Mouse (Mus musculus) MEL (cell line): ENCODE measurements around the gene Prr19. TPM values are rescaled to one million over a fixed set of nuclear protein-coding genes. Genes with fewer than 3 reads are reported as not detected.

Experiments used
- DNase-seq: peaks from one replicate; pipeline ENCODE4 v3.0.0; 2011; ENCODE audit warnings: low read depth, low spot score
- H3K27ac ChIP-seq: 2 replicates; pipeline ENCODE4 v1.5.1; 2012; ENCODE audit warnings: low read depth, mild to moderate bottlenecking, control low read depth, low read length, moderate library complexity; ENCODE audit not compliant: control insufficient read depth
- H3K27me3 ChIP-seq, 2 experiments: fragments of 150-350 bp in 1 of 2; sonication (generic) in 1 of 2; 2 replicates each; pipeline ENCODE4 v1.6.1; 2012; ENCODE audit warnings: low read length in 2 of 2, mild to moderate bottlenecking in 2 of 2, improper control_type of control experiment in 1 of 2, moderate library complexity in 1 of 2; ENCODE audit not compliant: insufficient read depth in 2 of 2, control insufficient read depth in 1 of 2
- H3K36me3 ChIP-seq, 2 experiments: 2 replicates each; pipeline ENCODE4 v1.6.1; 2012 to 2014; ENCODE audit warnings: low read length in 2 of 2, improper control_type of control experiment in 1 of 2, inconsistent platforms in 1 of 2, mild to moderate bottlenecking in 1 of 2; ENCODE audit not compliant: insufficient read depth in 2 of 2, control insufficient read depth in 1 of 2
- H3K4me1 ChIP-seq, 2 experiments: fragments of 150-350 bp in 1 of 2; sonication (generic) in 1 of 2; 2 replicates each; pipeline ENCODE4 v1.6.1; 2012; ENCODE audit warnings: low read length in 2 of 2, improper control_type of control experiment in 1 of 2, mild to moderate bottlenecking in 1 of 2; ENCODE audit not compliant: insufficient read depth in 2 of 2, control insufficient read depth in 1 of 2
- H3K4me3 ChIP-seq, 2 experiments: fragments of 150-350 bp in 1 of 2; sonication (generic) in 1 of 2; 2 replicates each; pipeline ENCODE4 v1.5.1; 2012; ENCODE audit warnings: low read depth in 2 of 2, low read length in 2 of 2, mild to moderate bottlenecking in 2 of 2, moderate library complexity in 2 of 2, control low read depth in 1 of 2, improper control_type of control experiment in 1 of 2; ENCODE audit not compliant: control insufficient read depth in 1 of 2, insufficient read depth in 1 of 2
- H3K79me2 ChIP-seq: 2 replicates; pipeline ENCODE4 v1.6.1; 2012; ENCODE audit warnings: mild to moderate bottlenecking, low read length, moderate library complexity; ENCODE audit not compliant: control insufficient read depth, poor library complexity, insufficient read depth
- H3K9ac ChIP-seq: 2 replicates; pipeline ENCODE4 v1.6.1; 2012; ENCODE audit warnings: low read depth, mild to moderate bottlenecking, control low read depth, low read length, moderate library complexity; ENCODE audit not compliant: control insufficient read depth, poor library complexity, severe bottlenecking
- H3K9me3 ChIP-seq: fragments of 150-350 bp; sonication (generic); replicated peaks from 2 replicates; pipeline ENCODE4 v1.6.1; 2012; ENCODE audit warnings: mild to moderate bottlenecking, low read length, improper control_type of control experiment, moderate library complexity; ENCODE audit not compliant: insufficient read depth
- BHLHE40 ChIP-seq: IDR thresholded peaks from 2 replicates; pipeline ENCODE4 v1.6.1; 2012; ENCODE audit warnings: low read depth, mild to moderate bottlenecking, inconsistent platforms, low read length, improper control_type of control experiment, borderline replicate concordance
- CHD1 ChIP-seq: IDR thresholded peaks from 2 replicates; pipeline ENCODE4 v1.6.1; 2012; ENCODE audit warnings: low read depth, mild to moderate bottlenecking, inconsistent platforms, low read length, improper control_type of control experiment
- CHD2 ChIP-seq: IDR thresholded peaks from 2 replicates; pipeline ENCODE4 v1.6.1; 2011; ENCODE audit warnings: low read length, improper control_type of control experiment
- CTCF ChIP-seq, 3 experiments: IDR thresholded peaks in 2 of 3; conservative IDR thresholded peaks in 1 of 3; 2 replicates each; pipeline ENCODE4 v1.5.1; 2011 to 2012; ENCODE audit warnings: low read length in 3 of 3, low read depth in 2 of 3, mild to moderate bottlenecking in 2 of 3, improper control_type of control experiment in 1 of 3, inconsistent platforms in 1 of 3, mixed read lengths in 1 of 3, moderate library complexity in 1 of 3; ENCODE audit not compliant: control insufficient read depth in 1 of 3, insufficient read depth in 1 of 3, poor library complexity in 1 of 3, severe bottlenecking in 1 of 3
- ELF1 ChIP-seq: IDR thresholded peaks from 2 replicates; pipeline ENCODE4 v1.6.1; 2014; ENCODE audit warnings: low read depth, mild to moderate bottlenecking, inconsistent platforms, low read length, improper control_type of control experiment, moderate library complexity
- EP300 ChIP-seq, 2 experiments: IDR thresholded peaks; 2 replicates each; pipeline ENCODE4 v1.6.1; 2011; ENCODE audit warnings: improper control_type of control experiment in 2 of 2, low read length in 2 of 2, low read depth in 1 of 2, mild to moderate bottlenecking in 1 of 2
- ETS1 ChIP-seq: IDR thresholded peaks from 2 replicates; pipeline ENCODE4 v1.6.1; 2012; ENCODE audit warnings: low read depth, mild to moderate bottlenecking, inconsistent platforms, low read length, improper control_type of control experiment, moderate library complexity
- JUND ChIP-seq: IDR thresholded peaks from 2 replicates; pipeline ENCODE4 v1.6.1; 2011; ENCODE audit warnings: low read depth, mild to moderate bottlenecking, improper control_type of control experiment, low read length
- MAX ChIP-seq: IDR thresholded peaks from 2 replicates; pipeline ENCODE4 v1.6.1; 2011; ENCODE audit warnings: low read length, improper control_type of control experiment
- MAZ ChIP-seq: IDR thresholded peaks from 2 replicates; pipeline ENCODE4 v1.6.1; 2012; ENCODE audit warnings: low read depth, mild to moderate bottlenecking, inconsistent platforms, low read length, improper control_type of control experiment
- MEF2A ChIP-seq: IDR thresholded peaks from 2 replicates; pipeline ENCODE4 v1.6.1; 2014; ENCODE audit warnings: low read depth, mild to moderate bottlenecking, inconsistent platforms, low read length, improper control_type of control experiment; ENCODE audit not compliant: poor library complexity, insufficient replicate concordance, severe bottlenecking; ENCODE audit errors: extremely low read depth
- MYB ChIP-seq: IDR thresholded peaks from 2 replicates; pipeline ENCODE4 v1.6.1; 2011; ENCODE audit warnings: mild to moderate bottlenecking, low read depth, low read length, improper control_type of control experiment
- NELFE ChIP-seq: IDR thresholded peaks from 2 replicates; pipeline ENCODE4 v1.6.1; 2011; ENCODE audit warnings: low read depth, low read length, improper control_type of control experiment
- NRF1 ChIP-seq: IDR thresholded peaks from 2 replicates; pipeline ENCODE4 v1.6.1; 2014; ENCODE audit warnings: low read depth, mild to moderate bottlenecking, inconsistent platforms, low read length, improper control_type of control experiment, moderate library complexity; ENCODE audit not compliant: poor library complexity, insufficient read depth, severe bottlenecking
- POLR2A ChIP-seq, 2 experiments: IDR thresholded peaks; 2 replicates each; pipeline ENCODE4 v1.6.1; 2011 to 2012; ENCODE audit warnings: low read length in 2 of 2, mild to moderate bottlenecking in 2 of 2, control low read depth in 1 of 2, improper control_type of control experiment in 1 of 2, low read depth in 1 of 2, moderate library complexity in 1 of 2; ENCODE audit not compliant: control insufficient read depth in 1 of 2, insufficient read depth in 1 of 2, poor library complexity in 1 of 2
- POLR2AphosphoS2 ChIP-seq: IDR thresholded peaks from 2 replicates; pipeline ENCODE4 v1.6.1; 2011; ENCODE audit warnings: low read length, improper control_type of control experiment
- POLR2AphosphoS5 ChIP-seq: IDR thresholded peaks from 2 replicates; pipeline ENCODE4 v1.6.1; 2012; ENCODE audit warnings: low read depth, borderline replicate concordance, mild to moderate bottlenecking, inconsistent platforms, low read length, moderate library complexity, mixed read lengths
- SIN3A ChIP-seq: IDR thresholded peaks from 2 replicates; pipeline ENCODE4 v1.6.1; 2012; ENCODE audit warnings: low read length, improper control_type of control experiment, inconsistent platforms
- SMC3 ChIP-seq: IDR thresholded peaks from 2 replicates; pipeline ENCODE4 v1.6.1; 2011; ENCODE audit warnings: low read depth, low read length, improper control_type of control experiment
- TBP ChIP-seq: IDR thresholded peaks from 2 replicates; pipeline ENCODE4 v1.8.0; 2011; ENCODE audit warnings: low read depth, low read length, improper control_type of control experiment
- USF1 ChIP-seq: IDR thresholded peaks from 2 replicates; pipeline ENCODE4 v1.6.1; 2014; ENCODE audit warnings: low read depth, mild to moderate bottlenecking, inconsistent platforms, low read length, improper control_type of control experiment, moderate library complexity
- USF2 ChIP-seq, 2 experiments: IDR thresholded peaks; 2 replicates each; pipeline ENCODE4 v1.6.1; 2011 to 2012; ENCODE audit warnings: improper control_type of control experiment in 2 of 2, low read length in 2 of 2, borderline replicate concordance in 1 of 2, inconsistent platforms in 1 of 2, low read depth in 1 of 2, mild to moderate bottlenecking in 1 of 2; ENCODE audit not compliant: insufficient read depth in 1 of 2
- ZC3H11A ChIP-seq: IDR thresholded peaks from 2 replicates; pipeline ENCODE4 v1.6.1; 2012; ENCODE audit warnings: low read depth, mild to moderate bottlenecking, inconsistent platforms, low read length, improper control_type of control experiment
- ZKSCAN1 ChIP-seq: IDR thresholded peaks from 2 replicates; pipeline ENCODE4 v1.6.1; 2012; ENCODE audit warnings: low read depth, mild to moderate bottlenecking, inconsistent platforms, low read length, improper control_type of control experiment, moderate library complexity
- ZMIZ1 ChIP-seq: IDR thresholded peaks from 2 replicates; pipeline ENCODE4 v1.6.1; 2012; ENCODE audit warnings: low read depth, mild to moderate bottlenecking, inconsistent platforms, low read length, improper control_type of control experiment, moderate library complexity
- ZNF384 ChIP-seq: IDR thresholded peaks from 2 replicates; pipeline ENCODE4 v1.6.1; 2012; ENCODE audit warnings: low read depth, mild to moderate bottlenecking, inconsistent platforms, low read length, improper control_type of control experiment
- polyA plus RNA-seq, 2 experiments: library from polyadenylated mRNA; stranded (reverse) in 1 of 2; unstranded in 1 of 2; fragments of >175 nt in 1 of 2; fragments of >200 nt in 1 of 2; gene quantifications; 2 replicates each; pipeline versions ENCODE4 v1.2.1 to v1.2.4; 2012; ENCODE audit warnings: low replicate concordance in 2 of 2, low read depth in 1 of 2; ENCODE audit not compliant: insufficient read length in 2 of 2, insufficient read depth in 1 of 2, missing spikeins in 1 of 2
- total RNA-seq: library from RNA; depleted of rRNA; stranded (reverse); fragments of 300-350 nt; gene quantifications from 2 replicates; pipeline ENCODE4 v1.2.3, GENCODE M21; 2012

Gene Prr19
- total and polyA plus RNA-seq, 3 experiments: 0.11 TPM; not detected in 2

DNA sequence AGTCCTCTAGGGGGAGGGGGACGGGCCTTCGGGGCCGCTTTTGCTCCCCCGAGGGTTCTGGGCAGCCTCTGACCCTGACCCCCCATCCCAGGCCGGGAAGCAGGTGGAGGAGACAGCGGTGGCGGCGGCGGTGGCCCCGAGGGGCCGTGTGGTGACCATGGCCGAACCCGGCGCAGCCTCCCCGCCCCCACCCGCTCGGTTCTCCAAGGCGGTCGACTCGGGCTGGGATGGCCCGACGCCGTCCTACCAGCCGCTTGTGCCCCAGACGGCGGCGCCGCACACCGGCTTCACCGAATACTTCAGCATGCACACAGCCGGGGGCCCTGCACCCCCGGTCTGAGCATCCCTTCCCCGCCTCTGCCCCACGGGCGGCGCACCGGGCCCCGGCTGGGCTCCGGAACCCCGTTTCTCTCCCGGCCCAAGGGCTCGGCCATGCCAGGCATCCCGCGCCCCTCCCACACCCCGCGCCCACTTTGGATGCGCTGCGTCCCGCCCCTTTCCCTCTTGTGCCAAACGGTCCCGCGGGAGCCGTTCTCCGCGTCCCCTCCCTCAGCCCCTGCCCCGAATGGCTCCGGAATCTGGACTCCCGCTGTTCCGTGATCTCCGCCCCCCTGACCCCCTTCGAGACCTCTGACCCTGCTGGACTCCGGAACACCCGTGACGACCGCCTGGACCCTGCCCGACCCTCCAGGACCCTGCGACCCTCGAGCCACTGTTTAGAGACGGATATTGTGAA lies 14.3 kb downstream of the Prr19 start:
- H3K9ac ChIP-seq: no peak overlapping the region
- H3K4me1 ChIP-seq: peaks cover 0 to 10% of the 10 kb centered on the region in 2 experiments; a peak in 2 of 4 replicates
- no peak for DNase-seq
- H3K9me3 ChIP-seq: no peaks in the 10 kb centered on the region
- no peak overlapping the region for H3K27ac ChIP-seq
- H3K79me2 ChIP-seq: peaks cover 7% of the 10 kb centered on the region; the same call in 1 of the 2 replicates
- TF ChIP-seq CHD2: no peak
- no peak for TF ChIP-seq ZMIZ1
- no peak for TF ChIP-seq TBP
- TF ChIP-seq SMC3: no peak
- no peak for TF ChIP-seq CTCF (IDR thresholded peaks at IDR 0.05 in 2 of 3, conservative IDR thresholded peaks at IDR 0.05 in 1 of 3; ENCODE audit: control insufficient read depth in 1 of 3, insufficient read depth in 1 of 3, low read depth in 2 of 3, low read length in 3 of 3, poor library complexity in 1 of 3, severe bottlenecking in 1 of 3)
- no peak for TF ChIP-seq POLR2AphosphoS2
- TF ChIP-seq ZC3H11A: no peak
- no peak for TF ChIP-seq NRF1
- TF ChIP-seq NELFE: no peak
- TF ChIP-seq POLR2AphosphoS5: no peak
- no peak for TF ChIP-seq MAZ
- TF ChIP-seq MEF2A: no peak
- peaks cover 0 to 3% of the 10 kb centered on the region in 2 experiments; a peak in 2 of 4 replicates for H3K36me3 ChIP-seq
- peaks cover 0 to 2% of the 10 kb centered on the region in 2 experiments; a peak in 3 of 4 replicates for H3K27me3 ChIP-seq
- H3K4me3 ChIP-seq: no peak overlapping the region

DNA sequence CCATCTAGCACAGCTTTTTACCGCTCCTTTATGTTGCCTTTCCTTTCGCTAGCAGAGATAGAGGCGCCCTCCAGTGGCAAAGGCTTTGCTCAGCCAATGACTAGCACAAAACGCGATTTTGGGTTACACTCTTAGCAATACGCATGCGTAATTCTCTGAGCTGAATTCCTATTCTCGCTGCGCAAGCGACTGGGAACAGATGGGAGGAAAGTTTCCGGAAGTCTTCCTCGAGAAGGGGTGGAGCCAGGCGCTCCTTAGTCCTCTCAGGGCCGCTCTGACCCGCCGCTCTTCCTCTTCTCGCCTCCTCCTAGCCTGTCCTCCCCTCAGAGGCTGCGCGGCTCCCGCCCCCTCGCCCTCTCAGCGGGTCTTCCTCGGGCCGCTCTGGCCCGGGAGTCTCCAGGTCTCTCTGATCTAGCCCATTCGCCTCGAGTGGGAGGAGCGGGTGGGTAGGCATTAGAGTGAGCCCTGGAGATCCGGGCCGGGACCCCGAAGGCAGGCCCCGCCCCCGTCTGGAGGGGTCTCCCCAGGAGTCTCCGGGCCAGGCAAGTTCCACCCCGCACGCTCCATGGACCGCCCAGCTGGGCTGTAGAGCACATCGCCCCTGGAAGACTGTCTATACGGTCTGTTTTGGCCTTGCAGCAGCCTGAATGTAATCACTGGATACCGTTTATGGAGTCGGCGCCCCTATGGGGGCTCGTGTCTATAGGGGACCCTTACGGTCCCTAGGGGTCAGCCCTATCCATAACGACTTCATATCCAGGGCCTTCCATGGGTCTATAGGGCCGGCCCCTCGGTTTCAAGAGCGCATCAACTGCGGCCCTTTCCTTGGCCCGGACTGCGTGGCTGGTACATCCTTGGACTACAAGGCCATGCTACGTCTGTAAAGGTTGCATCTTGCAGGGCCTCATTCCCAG lies 15.6 kb downstream of the Prr19 start, which contains the start of gene Megf8:
Gene Megf8, plus strand, starts transcription at position 633 of the 914 bp plus-strand sequence.
- H3K4me1 ChIP-seq: peaks cover 0 to 10% of the 10 kb centered on the region in 2 experiments; a peak in 2 of 4 replicates
- H3K9me3 ChIP-seq: no peaks in the 10 kb centered on the region
- H3K4me3 ChIP-seq: peak within 1 kb of the TSS; percentile 72 to 88
- H3K79me2 ChIP-seq: peaks cover 7% of the 10 kb centered on the region
- peak within 1 kb of the TSS; percentile 78 for H3K9ac ChIP-seq
- peak; percentile 99 for DNase-seq
- peaks cover 0 to 2% of the 10 kb centered on the region in 2 experiments; a peak in 3 of 4 replicates for H3K27me3 ChIP-seq
- peak within 1 kb of the TSS; percentile 21 for H3K27ac ChIP-seq
- H3K36me3 ChIP-seq: peaks cover 0 to 3% of the 10 kb centered on the region in 2 experiments; a peak in 2 of 4 replicates
- TF ChIP-seq USF2 (IDR thresholded peaks at IDR 0.05; ENCODE audit: borderline replicate concordance in 1 of 2, insufficient read depth in 1 of 2, low read depth in 1 of 2, low read length in 2 of 2) (no peak), NRF1 (peak; percentile 90), POLR2AphosphoS2 (no peak), CHD1 (no peak; the same call in 1 of the 2 replicates), ZKSCAN1 (no peak), TBP (peak; percentile 80), USF1 (no peak), ZNF384 (no peak), EP300 (IDR thresholded peaks at IDR 0.05; ENCODE audit: low read depth in 1 of 2, low read length in 2 of 2) (no peak), CHD2 (no peak), SIN3A (peak; percentile 77), ELF1 (peak; percentile 93), ETS1 (0 out of 2 replicates have a peak, but pooled peaks have one; percentile 53), MAX (peak; percentile 32; the same call in 1 of the 2 replicates), NELFE (peak; percentile 54), SMC3 (peak; percentile 96), BHLHE40 (no peak), POLR2A (IDR thresholded peaks at IDR 0.05; ENCODE audit: control insufficient read depth in 1 of 2, insufficient read depth in 1 of 2, low read depth in 1 of 2, low read length in 2 of 2, poor library complexity in 1 of 2) (peak; percentile 53 to 65; a peak in 1 of 4 replicates), MYB (no peak), JUND (no peak)
